Mouse (Mus musculus): ENCODE measurements around the gene 1700001K19Rik. TPM values are rescaled to one million over a fixed set of nuclear protein-coding genes. Genes with fewer than 3 reads are reported as not detected.
"Not testable (repeated sequence)": the region's sequence is repeated elsewhere in the genome, so short reads cannot be mapped to it uniquely, and the experiment has no call there.

1700001K19Rik gene
- polyA plus RNA-seq, 1 experiment: not detected

DNA sequence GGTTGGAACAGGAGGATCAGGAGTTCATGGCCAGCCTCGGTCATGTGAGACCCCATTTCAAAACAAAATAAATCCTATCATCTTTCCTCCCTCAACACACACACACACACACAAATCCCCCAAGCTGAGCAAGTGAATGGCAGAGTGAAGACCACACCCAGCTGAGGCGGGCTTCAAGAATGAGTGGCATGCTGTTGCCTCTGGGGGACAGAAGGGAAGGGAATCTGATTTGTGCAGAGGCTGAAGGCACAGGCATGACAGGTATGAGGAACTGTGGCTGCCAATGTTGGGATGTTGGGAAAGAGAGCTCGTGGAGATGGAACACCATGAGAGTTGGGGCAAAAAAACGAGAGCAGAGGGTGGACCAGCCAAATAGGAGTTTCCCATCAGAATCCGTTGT is 28.9 kb upstream of the 1700001K19Rik start:
- Histone ChIP-seq H3K4me1 (ENCODE audit: control insufficient read depth, insufficient read depth, insufficient read length, low read length) (peaks cover 2% of the 10 kb centered on the region; the same call in 1 of the 2 replicates), H3K27me3 (ENCODE audit: control insufficient read depth, insufficient read depth, low read length) (no peaks in the 10 kb centered on the region), H3K4me3 (ENCODE audit: low read depth, low read length) (no peak overlapping the region), H3K36me3 (ENCODE audit: control insufficient read depth, insufficient read depth, low read length) (no peaks in the 10 kb centered on the region), H3K27ac (ENCODE audit: insufficient read depth, low read depth, low read length) (no peak overlapping the region)
- TF ChIP-seq POLR2A (IDR thresholded peaks at IDR 0.05; ENCODE audit: low read depth, low read length): no peak
- no peak for TF ChIP-seq CTCF (IDR thresholded peaks at IDR 0.05; ENCODE audit: extremely low read depth, insufficient read length, insufficient replicate concordance, low read depth, low read length)
- WGBS: 51% methylated on average over 5 of the region's 5 CpGs

- Histone ChIP-seq H3K4me1 (ENCODE audit: control insufficient read depth, insufficient read depth, insufficient read length, low read length) (peaks cover 5% of the 10 kb centered on the region; the same call in 1 of the 2 replicates), H3K27ac (ENCODE audit: insufficient read depth, low read depth, low read length) (no peak overlapping the region), H3K27me3 (ENCODE audit: control insufficient read depth, insufficient read depth, low read length) (no peaks in the 10 kb centered on the region), H3K4me3 (ENCODE audit: low read depth, low read length) (no peak overlapping the region), H3K36me3 (ENCODE audit: control insufficient read depth, insufficient read depth, low read length) (no peaks in the 10 kb centered on the region)
- no peak for TF ChIP-seq CTCF (IDR thresholded peaks at IDR 0.05; ENCODE audit: extremely low read depth, insufficient read length, insufficient replicate concordance, low read depth, low read length)
- TF ChIP-seq POLR2A (IDR thresholded peaks at IDR 0.05; ENCODE audit: low read depth, low read length): no peak
- WGBS: 92% methylated on average over 7 of the region's 7 CpGs
Observed at GRCm38 (mm10) chr12:110707451-110707850, 25.0 kb upstream of the 1700001K19Rik start.

- TF ChIP-seq POLR2A (IDR thresholded peaks at IDR 0.05; ENCODE audit: low read depth, low read length) (no peak), CTCF (IDR thresholded peaks at IDR 0.05; ENCODE audit: extremely low read depth, insufficient read length, insufficient replicate concordance, low read depth, low read length) (no peak)
- under 1% methylated on average over 27 of the region's 27 CpGs for WGBS
- H3K36me3 ChIP-seq (ENCODE audit: control insufficient read depth, insufficient read depth, low read length): no peaks in the 10 kb centered on the region
- peaks cover 5% of the 10 kb centered on the region; the same call in 1 of the 2 replicates for H3K4me1 ChIP-seq (ENCODE audit: control insufficient read depth, insufficient read depth, insufficient read length, low read length)
- H3K27me3 ChIP-seq (ENCODE audit: control insufficient read depth, insufficient read depth, low read length): no peaks in the 10 kb centered on the region
- H3K4me3 ChIP-seq (ENCODE audit: low read depth, low read length): peak overlapping the region; percentile 30
- peak overlapping the region; percentile 36 for H3K27ac ChIP-seq (ENCODE audit: insufficient read depth, low read depth, low read length)
Observed at GRCm38 (mm10) chr12:110706337-110707231, 24.2 kb upstream of the 1700001K19Rik start.

DNA sequence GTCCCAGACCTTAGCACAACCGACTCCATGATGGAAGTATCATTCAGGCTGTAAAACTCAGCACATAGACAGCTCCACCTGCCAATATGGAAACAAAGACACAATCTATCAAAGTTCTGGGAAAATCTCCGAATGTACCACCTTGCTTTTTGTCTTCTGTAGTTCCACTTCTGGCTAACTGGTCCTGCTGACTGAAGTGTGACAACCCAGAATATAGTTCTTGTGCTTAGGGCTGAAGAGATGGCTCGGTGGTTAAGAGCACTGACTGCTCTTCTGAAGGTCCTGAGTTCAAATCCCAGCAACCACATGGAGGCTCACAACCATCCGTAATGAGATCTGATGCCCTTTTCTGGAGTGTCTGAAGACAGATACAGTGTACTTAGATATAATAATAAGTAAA is 23.0 kb upstream of the 1700001K19Rik start:
- H3K36me3 ChIP-seq (ENCODE audit: control insufficient read depth, insufficient read depth, low read length); H3K4me1 ChIP-seq (ENCODE audit: control insufficient read depth, insufficient read depth, insufficient read length, low read length); H3K27ac ChIP-seq (ENCODE audit: insufficient read depth, low read depth, low read length); H3K27me3 ChIP-seq (ENCODE audit: control insufficient read depth, insufficient read depth, low read length); H3K4me3 ChIP-seq (ENCODE audit: low read depth, low read length): not testable (repeated sequence)
- WGBS: 87% methylated on average over 4 of the region's 4 CpGs

DNA sequence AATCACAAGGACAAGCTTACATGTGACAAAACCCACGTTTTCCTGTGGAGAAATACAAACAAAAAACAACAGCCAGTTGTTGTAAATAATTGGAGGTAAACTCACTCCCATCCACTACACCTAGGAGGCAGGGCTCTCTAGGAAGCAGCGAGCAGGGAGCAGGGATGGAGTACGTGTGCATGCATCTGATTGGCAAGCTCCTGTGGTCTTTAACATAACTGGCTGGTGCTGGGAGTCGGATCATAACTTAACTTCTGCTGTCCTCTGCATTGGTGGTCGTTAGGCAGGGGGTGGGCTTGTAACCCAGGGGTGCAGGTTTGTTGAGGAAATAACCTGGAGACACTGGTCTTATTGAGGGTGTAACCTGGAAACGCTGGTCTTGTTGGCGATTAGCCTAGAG is 21.3 kb upstream of the 1700001K19Rik start:
- H3K27me3 ChIP-seq (ENCODE audit: control insufficient read depth, insufficient read depth, low read length): no peaks in the 10 kb centered on the region
- 76% methylated on average over 7 of the region's 7 CpGs for WGBS
- no peak overlapping the region for H3K27ac ChIP-seq (ENCODE audit: insufficient read depth, low read depth, low read length)
- TF ChIP-seq CTCF (IDR thresholded peaks at IDR 0.05; ENCODE audit: extremely low read depth, insufficient read length, insufficient replicate concordance, low read depth, low read length) (no peak), POLR2A (IDR thresholded peaks at IDR 0.05; ENCODE audit: low read depth, low read length) (no peak)
- H3K4me1 ChIP-seq (ENCODE audit: control insufficient read depth, insufficient read depth, insufficient read length, low read length): peaks cover 5% of the 10 kb centered on the region
- H3K36me3 ChIP-seq (ENCODE audit: control insufficient read depth, insufficient read depth, low read length): no peaks in the 10 kb centered on the region
- no peak overlapping the region for H3K4me3 ChIP-seq (ENCODE audit: low read depth, low read length)

DNA sequence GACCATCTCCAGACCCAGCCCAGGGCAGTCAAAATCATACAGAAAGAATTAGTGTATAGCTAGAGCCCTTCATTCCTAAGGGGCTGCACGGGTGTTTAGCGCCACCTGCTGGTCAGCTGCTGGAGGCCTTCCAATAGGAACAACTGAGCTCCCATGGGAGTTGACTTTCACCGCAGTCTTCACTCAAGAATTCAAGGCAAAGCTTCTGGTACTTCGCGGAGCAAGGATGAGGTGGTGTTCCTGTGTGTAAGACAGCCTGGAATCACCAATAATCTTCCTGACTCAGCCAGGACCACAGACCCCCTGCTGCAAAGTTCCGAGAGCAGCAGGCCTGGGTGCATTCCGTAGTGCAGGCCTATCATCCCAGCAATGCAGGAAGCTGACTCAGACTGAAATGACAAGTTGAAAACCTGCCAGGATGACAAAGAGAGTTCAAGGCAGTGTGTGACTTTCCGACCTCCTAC is 20.6 kb upstream of the 1700001K19Rik start:
- Histone ChIP-seq H3K27ac (ENCODE audit: insufficient read depth, low read depth, low read length) (no peak overlapping the region), H3K36me3 (ENCODE audit: control insufficient read depth, insufficient read depth, low read length) (no peaks in the 10 kb centered on the region), H3K4me1 (ENCODE audit: control insufficient read depth, insufficient read depth, insufficient read length, low read length) (peaks cover 5% of the 10 kb centered on the region), H3K4me3 (ENCODE audit: low read depth, low read length) (no peak overlapping the region), H3K27me3 (ENCODE audit: control insufficient read depth, insufficient read depth, low read length) (no peaks in the 10 kb centered on the region)
- peak; percentile 98 for TF ChIP-seq CTCF (IDR thresholded peaks at IDR 0.05; ENCODE audit: extremely low read depth, insufficient read length, insufficient replicate concordance, low read depth, low read length)
- no peak for TF ChIP-seq POLR2A (IDR thresholded peaks at IDR 0.05; ENCODE audit: low read depth, low read length)
- WGBS: 29% methylated on average over 8 of the region's 8 CpGs

GRCm38 (mm10) chr12:110702556-110702955 is 20.1 kb upstream of the 1700001K19Rik start, which contains the start of gene Hsp90aa1:
Gene Hsp90aa1, minus strand, starts transcription at chr12:110702728.
- Histone ChIP-seq H3K27ac (ENCODE audit: insufficient read depth, low read depth, low read length) (no peak within 1 kb of the TSS), H3K36me3 (ENCODE audit: control insufficient read depth, insufficient read depth, low read length) (no peaks in the 10 kb centered on the region), H3K4me1 (ENCODE audit: control insufficient read depth, insufficient read depth, insufficient read length, low read length) (peaks cover 5% of the 10 kb centered on the region), H3K4me3 (ENCODE audit: low read depth, low read length) (no peak within 1 kb of the TSS), H3K27me3 (ENCODE audit: control insufficient read depth, insufficient read depth, low read length) (no peaks in the 10 kb centered on the region)
- WGBS: 51% methylated on average over 4 of the region's 4 CpGs
- no peak for TF ChIP-seq CTCF (IDR thresholded peaks at IDR 0.05; ENCODE audit: extremely low read depth, insufficient read length, insufficient replicate concordance, low read depth, low read length)
- TF ChIP-seq POLR2A (IDR thresholded peaks at IDR 0.05; ENCODE audit: low read depth, low read length): no peak

- WGBS: 42% methylated on average over 1 of the region's 3 CpGs
- H3K4me3 ChIP-seq (ENCODE audit: low read depth, low read length); H3K4me1 ChIP-seq (ENCODE audit: control insufficient read depth, insufficient read depth, insufficient read length, low read length); H3K27ac ChIP-seq (ENCODE audit: insufficient read depth, low read depth, low read length); H3K36me3 ChIP-seq (ENCODE audit: control insufficient read depth, insufficient read depth, low read length); H3K27me3 ChIP-seq (ENCODE audit: control insufficient read depth, insufficient read depth, low read length): not testable (repeated sequence)
Observed at GRCm38 (mm10) chr12:110701363-110701762, 18.9 kb upstream of the 1700001K19Rik start.
